Mouse (Mus musculus): ENCODE measurements around the gene Tut4.
A peak's percentile ranks its signal among the peaks of the same experiment; 100 is the strongest.

Gene Tut4

DNA sequence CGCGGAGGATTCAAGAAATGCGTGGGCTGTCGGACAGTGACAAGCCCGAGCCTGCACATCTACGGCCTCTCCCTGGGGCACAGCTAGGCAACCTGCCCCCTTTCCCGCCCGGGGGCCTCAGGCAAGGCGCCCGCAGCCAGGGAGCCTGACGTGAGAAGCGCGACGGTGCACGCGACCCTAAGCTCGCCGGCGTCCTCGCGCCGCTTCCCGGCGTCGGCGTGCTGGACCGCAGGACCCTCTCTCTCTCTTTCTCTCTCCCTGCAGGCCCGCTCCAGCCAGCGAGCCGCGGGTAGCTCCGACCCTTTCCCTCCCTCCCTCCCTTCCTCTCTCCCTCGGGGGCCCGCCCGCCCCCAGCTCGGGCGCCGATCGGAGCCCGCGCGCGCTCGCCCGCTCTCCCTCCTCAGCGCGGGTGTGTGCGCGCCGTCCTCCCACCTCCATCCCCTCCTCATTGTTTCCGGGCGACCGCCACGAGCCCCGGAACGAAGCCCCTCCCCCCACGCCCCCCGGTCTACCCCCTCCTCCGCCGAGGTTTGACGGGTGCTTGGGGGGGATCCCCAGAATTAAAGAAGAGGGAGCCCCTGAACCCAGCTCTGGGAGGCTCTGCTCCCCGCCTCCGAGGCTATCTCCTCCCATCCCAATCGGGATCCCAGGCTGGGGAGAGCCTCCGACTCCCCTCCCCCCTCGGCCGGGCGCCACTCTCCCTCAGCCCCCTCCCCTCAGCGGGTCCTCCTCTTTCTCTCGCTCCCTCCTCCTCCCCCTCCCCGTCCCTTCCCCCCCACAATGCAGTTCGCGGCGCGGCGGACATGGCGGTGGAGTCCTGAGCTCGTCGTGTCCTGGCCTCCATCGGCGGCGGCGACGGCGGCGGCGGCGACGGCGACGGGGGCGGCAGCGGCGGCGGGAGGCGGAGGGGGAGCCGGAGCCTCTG lies at the start of gene Tut4:
Gene Tut4 (plus strand): TSS at position 196 of the 925 bp plus-strand sequence.
- Histone ChIP-seq H3K27me3 (ENCODE audit: control insufficient read depth, insufficient read depth, low read length, poor library complexity, severe bottlenecking) (no peaks in the 10 kb centered on the region), H3K36me3 (ENCODE audit: control insufficient read depth, insufficient read depth, low read length, poor library complexity, severe bottlenecking) (0 out of 2 replicates have a peak, but pooled peaks cover 2% of the 10 kb centered on the region)
- peak; percentile 82 for DNase-seq (ENCODE audit: low read depth, low spot score)

GRCm38 (mm10) chr4:108424587-108424986 lies 34.6 kb upstream of the Tut4 start:
- DNase-seq (ENCODE audit: low read depth, low spot score): no peak
- no peaks in the 10 kb centered on the region for H3K27me3 ChIP-seq (ENCODE audit: control insufficient read depth, insufficient read depth, low read length, poor library complexity, severe bottlenecking)
- no peaks in the 10 kb centered on the region for H3K36me3 ChIP-seq (ENCODE audit: control insufficient read depth, insufficient read depth, low read length, poor library complexity, severe bottlenecking)

DNA sequence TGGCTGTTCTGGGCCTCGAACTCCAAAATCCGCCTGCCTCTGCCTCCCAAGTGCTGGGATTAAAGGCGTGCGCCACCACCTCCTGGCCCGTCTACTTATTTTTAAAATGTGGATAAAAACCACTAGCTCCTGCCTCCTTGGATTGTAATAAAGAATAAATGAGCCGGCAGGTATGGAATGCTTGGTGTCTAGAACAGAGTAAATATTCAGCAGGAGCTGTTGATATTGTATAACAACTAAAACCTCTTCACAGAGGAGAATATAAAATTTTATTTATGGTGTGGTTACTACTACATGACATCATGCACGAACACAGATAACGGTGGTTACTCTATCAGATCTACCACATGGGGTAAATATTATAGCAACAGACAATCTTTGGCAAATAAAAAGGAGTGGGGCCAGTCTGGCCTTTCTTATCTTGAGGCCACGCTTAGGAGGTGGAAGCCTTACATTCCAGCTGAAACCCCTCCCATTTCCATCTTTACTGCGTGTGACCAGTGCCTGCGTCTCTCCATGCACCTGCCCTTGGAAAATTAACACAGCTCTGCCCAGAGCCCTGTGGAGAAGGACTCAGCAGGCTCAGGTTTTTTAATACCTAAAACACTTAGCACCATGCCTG lies 31.4 kb upstream of the Tut4 start:
- H3K36me3 ChIP-seq (ENCODE audit: control insufficient read depth, insufficient read depth, low read length, poor library complexity, severe bottlenecking): no peaks in the 10 kb centered on the region
- no peak for DNase-seq (ENCODE audit: low read depth, low spot score)
- H3K27me3 ChIP-seq (ENCODE audit: control insufficient read depth, insufficient read depth, low read length, poor library complexity, severe bottlenecking): no peaks in the 10 kb centered on the region

DNA sequence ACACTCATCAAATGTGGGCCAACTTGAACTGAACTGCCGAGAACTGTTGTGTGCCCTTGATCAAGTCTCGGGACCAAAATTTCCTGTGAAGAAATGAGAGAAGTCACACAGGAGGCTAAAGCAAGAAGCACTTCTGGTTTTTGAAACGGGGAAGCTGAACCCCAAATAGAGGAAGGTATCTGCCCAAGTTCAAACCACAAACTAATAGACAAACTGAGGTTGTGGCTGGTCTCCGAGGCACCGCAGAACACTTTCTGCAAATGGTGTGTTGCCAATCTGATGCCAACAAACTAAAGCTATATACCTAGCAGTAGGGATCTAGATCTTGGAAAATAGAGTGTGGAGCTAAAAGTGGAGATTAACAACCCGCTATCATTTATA lies 30.9 kb upstream of the Tut4 start:
- DNase-seq (ENCODE audit: low read depth, low spot score): peak; percentile 66
- Histone ChIP-seq H3K27me3 (ENCODE audit: control insufficient read depth, insufficient read depth, low read length, poor library complexity, severe bottlenecking) (no peaks in the 10 kb centered on the region), H3K36me3 (ENCODE audit: control insufficient read depth, insufficient read depth, low read length, poor library complexity, severe bottlenecking) (no peaks in the 10 kb centered on the region)

DNA sequence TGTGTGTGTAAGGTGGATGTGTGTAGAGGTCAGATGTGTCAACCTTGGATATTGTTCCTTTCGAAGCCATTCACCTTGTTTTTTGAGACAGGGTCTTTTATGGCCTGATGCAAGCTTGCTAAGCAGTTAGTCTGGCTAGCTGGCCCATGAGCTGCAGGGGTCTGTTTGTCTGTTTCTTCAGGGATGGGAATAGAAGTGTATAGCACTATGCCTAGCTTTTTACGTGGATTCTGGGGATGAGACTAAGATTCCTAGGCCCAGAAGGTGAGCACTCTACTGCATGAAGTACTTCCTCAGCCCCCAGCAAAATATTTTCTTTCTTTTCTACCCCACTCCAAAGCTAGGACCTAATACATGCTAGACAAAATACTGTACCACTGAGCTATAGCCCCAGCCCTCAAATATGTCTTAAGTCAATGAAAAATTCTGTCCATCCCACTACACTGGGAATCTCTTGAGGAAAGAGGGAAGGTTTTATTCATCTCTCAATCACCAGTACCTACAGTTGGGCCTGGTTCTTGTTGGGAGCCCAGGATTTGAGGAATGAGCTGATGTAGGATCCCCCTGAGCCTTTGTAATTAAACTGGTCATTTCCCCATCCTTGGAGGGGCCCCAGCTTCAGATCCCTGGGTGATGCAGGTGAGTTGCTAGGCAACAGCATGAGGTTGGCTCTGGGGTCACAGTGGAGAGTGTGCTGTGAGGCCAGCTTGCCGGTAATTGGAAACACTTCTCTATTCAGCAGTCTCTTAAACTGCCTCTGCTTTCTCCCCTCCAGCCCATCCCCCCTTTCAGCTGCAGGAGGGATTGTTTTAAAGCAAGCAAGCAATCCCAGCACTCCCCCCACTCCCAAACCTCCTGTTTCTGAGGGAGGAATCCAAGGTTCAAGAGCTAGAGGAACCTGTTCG lies 28.3 kb upstream of the Tut4 start:
- Histone ChIP-seq H3K36me3 (ENCODE audit: control insufficient read depth, insufficient read depth, low read length, poor library complexity, severe bottlenecking) (no peaks in the 10 kb centered on the region), H3K27me3 (ENCODE audit: control insufficient read depth, insufficient read depth, low read length, poor library complexity, severe bottlenecking) (no peaks in the 10 kb centered on the region)
- no peak for DNase-seq (ENCODE audit: low read depth, low spot score)

DNA sequence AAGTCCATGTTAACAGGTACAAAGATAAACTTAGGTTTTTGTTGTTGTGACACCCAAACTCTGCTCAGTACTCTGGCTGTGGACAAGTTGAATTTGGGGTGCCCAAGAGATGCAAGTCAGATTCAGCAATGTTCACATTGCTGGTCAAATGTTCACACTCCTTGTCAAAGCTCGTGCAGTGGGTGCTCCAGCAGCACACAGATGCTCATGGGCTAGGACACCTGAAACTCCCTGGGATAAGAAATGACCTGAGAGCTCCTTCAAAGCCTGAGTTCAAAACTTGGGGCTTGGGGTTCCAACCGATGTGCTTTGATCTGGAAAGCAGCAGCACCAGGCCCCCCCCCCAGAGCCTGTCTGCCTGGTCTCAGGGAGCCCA lies 27.7 kb upstream of the Tut4 start:
- H3K27me3 ChIP-seq (ENCODE audit: control insufficient read depth, insufficient read depth, low read length, poor library complexity, severe bottlenecking): no peaks in the 10 kb centered on the region
- no peak for DNase-seq (ENCODE audit: low read depth, low spot score)

GRCm38 (mm10) chr4:108433341-108433740 lies 25.9 kb upstream of the Tut4 start:
- Histone ChIP-seq H3K36me3 (ENCODE audit: control insufficient read depth, insufficient read depth, low read length, poor library complexity, severe bottlenecking) (no peaks in the 10 kb centered on the region), H3K27me3 (ENCODE audit: control insufficient read depth, insufficient read depth, low read length, poor library complexity, severe bottlenecking) (no peaks in the 10 kb centered on the region)
- DNase-seq (ENCODE audit: low read depth, low spot score): no peak

More for the DNA sequence above, 27.7 kb upstream of the Tut4 start:
- no peaks in the 10 kb centered on the region for H3K36me3 ChIP-seq (ENCODE audit: control insufficient read depth, insufficient read depth, low read length, poor library complexity, severe bottlenecking)

- H3K36me3 ChIP-seq (ENCODE audit: control insufficient read depth, insufficient read depth, low read length, poor library complexity, severe bottlenecking): no peaks in the 10 kb centered on the region
- DNase-seq (ENCODE audit: low read depth, low spot score): no peak
- no peaks in the 10 kb centered on the region for H3K27me3 ChIP-seq (ENCODE audit: control insufficient read depth, insufficient read depth, low read length, poor library complexity, severe bottlenecking)
These were observed 25.0 kb upstream of the Tut4 start for GRCm38 (mm10) chr4:108434221-108434620.

- no peak for DNase-seq (ENCODE audit: low read depth, low spot score)
- Histone ChIP-seq H3K27me3 (ENCODE audit: control insufficient read depth, insufficient read depth, low read length, poor library complexity, severe bottlenecking) (no peaks in the 10 kb centered on the region), H3K36me3 (ENCODE audit: control insufficient read depth, insufficient read depth, low read length, poor library complexity, severe bottlenecking) (no peaks in the 10 kb centered on the region)
These were observed 24.4 kb upstream of the Tut4 start for GRCm38 (mm10) chr4:108434781-108435180.

GRCm38 (mm10) chr4:108435646-108436045 lies 23.6 kb upstream of the Tut4 start:
- no peaks in the 10 kb centered on the region for H3K36me3 ChIP-seq (ENCODE audit: control insufficient read depth, insufficient read depth, low read length, poor library complexity, severe bottlenecking)
- DNase-seq (ENCODE audit: low read depth, low spot score): no peak

DNA sequence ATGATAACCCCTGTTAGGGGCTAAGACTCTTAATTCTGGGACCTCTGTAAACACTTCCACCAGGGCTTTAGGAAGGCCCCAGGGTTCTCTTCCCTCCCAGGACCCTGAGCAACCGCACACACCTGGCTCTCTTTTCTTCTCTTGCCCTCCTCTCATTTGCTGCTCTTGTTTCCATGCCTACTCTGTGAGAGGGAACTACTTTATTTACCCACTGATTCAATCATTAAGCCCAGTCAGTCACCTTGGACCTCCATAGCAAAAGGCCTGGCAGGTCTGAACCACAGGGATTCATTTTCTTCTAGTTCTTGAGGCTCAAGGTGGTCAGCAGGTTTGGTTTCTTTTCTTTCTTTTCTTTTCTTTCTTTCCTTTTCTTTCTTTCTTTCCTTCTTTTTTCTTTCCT lies 23.0 kb upstream of the Tut4 start:
- no peak for DNase-seq (ENCODE audit: low read depth, low spot score)
- H3K36me3 ChIP-seq (ENCODE audit: control insufficient read depth, insufficient read depth, low read length, poor library complexity, severe bottlenecking): no peaks in the 10 kb centered on the region
- H3K27me3 ChIP-seq (ENCODE audit: control insufficient read depth, insufficient read depth, low read length, poor library complexity, severe bottlenecking): no peaks in the 10 kb centered on the region; the same call in 1 of the 2 replicates

More at GRCm38 (mm10) chr4:108435646-108436045, 23.6 kb upstream of the Tut4 start:
- no peaks in the 10 kb centered on the region; the same call in 1 of the 2 replicates for H3K27me3 ChIP-seq (ENCODE audit: control insufficient read depth, insufficient read depth, low read length, poor library complexity, severe bottlenecking)

DNA sequence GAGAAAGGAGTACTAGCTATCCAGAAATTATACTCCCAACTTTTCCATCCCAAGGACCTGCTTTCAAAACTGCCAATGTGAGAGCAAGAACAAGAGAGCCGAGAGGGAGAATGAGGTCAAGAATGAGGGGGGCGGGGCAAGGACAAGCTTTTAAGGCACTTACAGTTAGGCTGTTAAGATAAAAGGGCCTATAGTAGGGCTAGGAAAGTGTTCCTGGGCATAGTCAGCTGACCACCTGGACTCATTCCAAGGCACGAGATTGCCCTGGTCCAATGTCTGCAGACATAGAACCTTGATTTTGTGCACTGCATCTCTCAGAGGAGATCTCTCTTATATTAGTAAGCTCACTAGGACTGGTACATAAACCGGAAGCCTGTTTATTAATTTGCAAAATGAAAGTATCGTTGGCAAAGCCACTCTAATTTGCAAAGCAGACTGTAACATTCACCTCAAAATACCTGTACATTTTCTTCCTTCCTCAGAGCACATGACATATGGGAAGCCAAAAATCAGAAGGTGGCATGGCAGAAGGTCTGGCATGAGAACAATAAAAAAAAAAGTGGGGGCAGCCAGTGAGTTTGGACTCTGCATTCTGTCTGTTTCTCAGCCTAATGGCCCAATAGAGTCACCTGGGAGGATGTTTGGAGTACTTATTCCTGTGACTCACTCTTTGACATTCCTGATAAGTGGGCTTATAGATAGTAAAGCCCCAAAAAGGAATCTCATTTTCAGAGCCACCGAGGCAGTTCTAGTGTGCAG lies 21.0 kb upstream of the Tut4 start:
- Histone ChIP-seq H3K27me3 (ENCODE audit: control insufficient read depth, insufficient read depth, low read length, poor library complexity, severe bottlenecking) (no peaks in the 10 kb centered on the region; the same call in 1 of the 2 replicates), H3K36me3 (ENCODE audit: control insufficient read depth, insufficient read depth, low read length, poor library complexity, severe bottlenecking) (no peaks in the 10 kb centered on the region)
- DNase-seq (ENCODE audit: low read depth, low spot score): no peak

DNA sequence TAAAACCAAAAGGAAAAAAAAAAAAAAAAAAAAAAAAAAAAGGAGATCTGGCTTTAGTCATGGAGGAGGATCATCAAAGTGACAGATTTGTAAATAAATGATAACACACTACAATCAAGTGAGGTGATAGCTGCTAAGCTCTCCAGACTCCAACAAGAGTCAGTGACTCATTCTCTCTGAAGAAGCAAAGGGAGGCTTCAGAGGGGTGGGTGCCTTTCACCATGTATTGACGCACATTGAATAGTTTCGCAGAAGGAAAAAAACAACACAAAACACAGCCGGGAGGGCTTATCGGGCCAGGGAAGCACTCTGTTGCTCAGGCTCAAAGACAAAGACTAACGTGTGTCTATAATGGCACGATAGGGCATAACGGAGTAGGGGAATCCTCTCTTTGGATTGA lies 11.1 kb upstream of the Tut4 start:
- no peaks in the 10 kb centered on the region for H3K36me3 ChIP-seq (ENCODE audit: control insufficient read depth, insufficient read depth, low read length, poor library complexity, severe bottlenecking)
- H3K27me3 ChIP-seq (ENCODE audit: control insufficient read depth, insufficient read depth, low read length, poor library complexity, severe bottlenecking): no peaks in the 10 kb centered on the region
- DNase-seq (ENCODE audit: low read depth, low spot score): no peak

DNA sequence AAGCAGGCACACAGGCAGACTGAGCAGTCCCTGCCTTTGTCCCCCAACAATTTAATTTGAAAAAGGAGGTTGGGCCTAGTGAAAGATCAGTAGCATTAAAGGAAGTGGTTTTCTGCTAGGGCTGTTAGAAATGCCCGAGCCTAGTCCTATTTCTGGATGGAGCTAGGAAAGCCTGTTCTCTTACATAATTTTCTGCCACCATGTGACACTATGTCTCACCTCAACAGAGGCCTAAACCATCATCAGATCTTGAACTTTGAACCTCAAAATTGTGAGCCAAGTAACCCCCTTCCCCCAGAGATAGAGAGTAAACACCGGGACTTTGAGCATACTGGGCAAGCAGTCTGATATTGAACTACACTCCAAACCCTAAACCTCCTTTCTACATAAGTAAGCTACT lies 3.2 kb upstream of the Tut4 start:
- no peaks in the 10 kb centered on the region for H3K27me3 ChIP-seq (ENCODE audit: control insufficient read depth, insufficient read depth, low read length, poor library complexity, severe bottlenecking)
- DNase-seq (ENCODE audit: low read depth, low spot score): peak; percentile 39
- H3K36me3 ChIP-seq (ENCODE audit: control insufficient read depth, insufficient read depth, low read length, poor library complexity, severe bottlenecking): no peaks in the 10 kb centered on the region
